Mouse (Mus musculus) G1E (cell line): ENCODE data around the gene Rem2.

Source experiments
- CTCF ChIP-seq: IDR thresholded peaks from 2 replicates; pipeline ENCODE4 v1.5.1; 2012; ENCODE audit warnings: low read depth, low read length, inconsistent platforms, mixed read lengths
- POLR2AphosphoS5 ChIP-seq: IDR thresholded peaks from 2 replicates; pipeline ENCODE4 v1.6.1; 2012; ENCODE audit warnings: low read depth, low read length, inconsistent platforms; ENCODE audit not compliant: insufficient replicate concordance
- TAL1 ChIP-seq: conservative IDR thresholded peaks from 2 replicates; pipeline ENCODE4 v1.6.1; 2012; ENCODE audit warnings: low read depth, low read length, inconsistent platforms, mixed read lengths

DNA sequence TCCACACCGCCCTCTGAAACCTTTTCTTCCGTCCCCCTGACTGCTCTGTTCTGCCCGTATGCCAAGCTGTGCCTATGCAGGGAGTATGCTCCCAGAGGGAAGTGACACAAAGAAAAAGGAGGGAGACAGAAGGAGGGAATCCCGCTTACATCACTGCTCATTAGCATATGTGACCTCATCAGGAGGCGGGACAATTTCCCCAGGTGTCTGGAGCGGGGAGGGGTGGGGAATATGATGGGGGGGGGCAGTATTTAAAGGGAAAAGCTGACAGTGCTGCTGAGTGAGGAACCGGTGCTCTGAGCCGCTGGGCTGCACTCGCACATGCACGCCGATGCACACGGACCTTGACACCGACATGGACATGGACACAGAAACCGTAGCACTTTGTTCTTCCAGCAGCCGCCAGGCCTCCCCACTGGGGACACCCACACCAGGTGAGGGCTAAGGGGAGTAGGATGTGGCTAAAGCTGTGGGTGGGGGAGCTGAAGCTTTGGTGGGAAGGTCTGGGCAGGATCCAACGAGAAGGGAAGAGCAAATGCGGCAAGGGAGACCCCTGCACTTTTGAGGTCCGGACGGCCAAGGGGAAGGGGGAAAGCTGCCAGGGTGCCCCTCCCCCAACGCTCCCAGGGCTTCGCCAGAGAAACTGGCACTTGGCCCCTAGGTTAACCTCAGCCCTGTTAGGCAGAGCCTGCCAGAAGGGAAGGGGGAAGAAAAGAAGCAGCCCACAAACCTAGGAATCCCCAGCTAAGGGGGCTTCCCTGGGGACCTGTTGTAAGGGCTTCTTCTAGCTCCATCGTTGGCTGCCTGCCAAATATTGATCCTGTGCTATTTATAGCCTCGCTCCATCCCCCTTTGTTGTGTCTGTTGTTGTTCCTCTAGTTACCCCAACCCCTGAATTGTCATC is at the start of gene Rem2:
- TF ChIP-seq CTCF, result no peak
- TF ChIP-seq POLR2AphosphoS5, result no peak
- TF ChIP-seq TAL1, result no peak
